Mouse (Mus musculus): ENCODE results near the gene 2900011O08Rik. TPM values are rescaled to one million over a fixed set of nuclear protein-coding genes. Genes with fewer than 3 reads are reported as not detected.

Gene 2900011O08Rik
- total RNA-seq (2014; rRNA removed) (169 TPM in 2 replicates), polyA plus RNA-seq (2015; fragmentation: Nextera tagmentation; extraction: Ambion mirVana) (222 and 234 TPM in 2 replicates)

- no peak for TF ChIP-seq CTCF (IDR thresholded peaks at IDR 0.05)
- peak within 1 kb of the TSS; percentile 93 for H3K27ac ChIP-seq (ENCODE audit: low read depth, low read length)
- under 1% methylated on average over 31 of the region's 31 CpGs for WGBS
- peak; percentile 74 for DNase-seq (ENCODE audit: low spot score)
- no peaks in the 10 kb centered on the region for H3K9me3 ChIP-seq (ENCODE audit: low read length)
- peak within 1 kb of the TSS; percentile 80 for H3K9ac ChIP-seq (replicated peaks; ENCODE audit: low read length, poor library complexity, severe bottlenecking)
- H3K4me2 ChIP-seq (ENCODE audit: low read depth, low read length, poor library complexity, severe bottlenecking): peak within 1 kb of the TSS; percentile 77
- H3K36me3 ChIP-seq (ENCODE audit: insufficient read depth, low read length): no peaks in the 10 kb centered on the region
- ATAC-seq (ENCODE audit: low FRiP score): peak; percentile 84
- H3K27me3 ChIP-seq (ENCODE audit: insufficient read depth, low read length): no peaks in the 10 kb centered on the region
- 0 out of 2 replicates have a peak, but pooled peaks cover 9% of the 10 kb centered on the region for H3K4me1 ChIP-seq (ENCODE audit: insufficient read depth, low read length)
- peak within 1 kb of the TSS; percentile 81 for H3K4me3 ChIP-seq (ENCODE audit: low read depth, low read length)
Observed at GRCm38 (mm10) chr16:13986574-13987478, at the start of gene 2900011O08Rik, which contains the start of gene Ifitm7. 2900011O08Rik (plus strand) TSS chr16:13986604. Ifitm7 (minus strand) TSS chr16:13986888.

GRCm38 (mm10) chr16:13940139-13940846 is 46.1 kb upstream of the 2900011O08Rik start:
- no peaks in the 10 kb centered on the region for H3K27me3 ChIP-seq (ENCODE audit: insufficient read depth, low read length)
- peak overlapping the region; percentile 77 for H3K27ac ChIP-seq (ENCODE audit: low read depth, low read length)
- DNase-seq (ENCODE audit: low spot score) (peak; percentile 89), ATAC-seq (ENCODE audit: low FRiP score) (peak; percentile 99)
- H3K9ac ChIP-seq (replicated peaks; ENCODE audit: low read length, poor library complexity, severe bottlenecking): peak overlapping the region; percentile 74
- H3K4me1 ChIP-seq (ENCODE audit: insufficient read depth, low read length): 0 out of 2 replicates have a peak, but pooled peaks cover 5% of the 10 kb centered on the region
- 4% methylated on average over 28 of the region's 28 CpGs for WGBS
- H3K4me3 ChIP-seq (ENCODE audit: low read depth, low read length): peak overlapping the region; percentile 79
- H3K4me2 ChIP-seq (ENCODE audit: low read depth, low read length, poor library complexity, severe bottlenecking): peak overlapping the region; percentile 95
- TF ChIP-seq CTCF (IDR thresholded peaks at IDR 0.05): no peak
- no peaks in the 10 kb centered on the region for H3K9me3 ChIP-seq (ENCODE audit: low read length)
- no peaks in the 10 kb centered on the region for H3K36me3 ChIP-seq (ENCODE audit: insufficient read depth, low read length)

GRCm38 (mm10) chr16:13940847-13941395 is 45.5 kb upstream of the 2900011O08Rik start:
- 0 out of 2 replicates have a peak, but pooled peaks cover 5% of the 10 kb centered on the region for H3K4me1 ChIP-seq (ENCODE audit: insufficient read depth, low read length)
- peak overlapping the region; percentile 79 for H3K4me3 ChIP-seq (ENCODE audit: low read depth, low read length)
- 3% methylated on average over 34 of the region's 34 CpGs for WGBS
- no peak for TF ChIP-seq CTCF (IDR thresholded peaks at IDR 0.05)
- H3K4me2 ChIP-seq (ENCODE audit: low read depth, low read length, poor library complexity, severe bottlenecking): peak overlapping the region; percentile 95
- no peaks in the 10 kb centered on the region for H3K36me3 ChIP-seq (ENCODE audit: insufficient read depth, low read length)
- H3K27ac ChIP-seq (ENCODE audit: low read depth, low read length): peak overlapping the region; percentile 77
- no peaks in the 10 kb centered on the region for H3K9me3 ChIP-seq (ENCODE audit: low read length)
- H3K27me3 ChIP-seq (ENCODE audit: insufficient read depth, low read length): no peaks in the 10 kb centered on the region
- DNase-seq (ENCODE audit: low spot score) (no peak), ATAC-seq (ENCODE audit: low FRiP score) (peak; percentile 87)
- peak overlapping the region; percentile 74 for H3K9ac ChIP-seq (replicated peaks; ENCODE audit: low read length, poor library complexity, severe bottlenecking)

GRCm38 (mm10) chr16:13944178-13944577 is 42.2 kb upstream of the 2900011O08Rik start:
- H3K27me3 ChIP-seq (ENCODE audit: insufficient read depth, low read length): no peaks in the 10 kb centered on the region
- no peak overlapping the region for H3K4me2 ChIP-seq (ENCODE audit: low read depth, low read length, poor library complexity, severe bottlenecking)
- DNase-seq (ENCODE audit: low spot score) (no peak), ATAC-seq (ENCODE audit: low FRiP score) (no peak)
- 77% methylated on average over 4 of the region's 4 CpGs for WGBS
- no peak overlapping the region for H3K27ac ChIP-seq (ENCODE audit: low read depth, low read length)
- peaks cover 6% of the 10 kb centered on the region; the same call in 1 of the 2 replicates for H3K36me3 ChIP-seq (ENCODE audit: insufficient read depth, low read length)
- H3K4me3 ChIP-seq (ENCODE audit: low read depth, low read length): no peak overlapping the region
- H3K9ac ChIP-seq (replicated peaks; ENCODE audit: low read length, poor library complexity, severe bottlenecking): no peak overlapping the region
- no peak for TF ChIP-seq CTCF (IDR thresholded peaks at IDR 0.05)
- H3K4me1 ChIP-seq (ENCODE audit: insufficient read depth, low read length): 0 out of 2 replicates have a peak, but pooled peaks cover 5% of the 10 kb centered on the region
- H3K9me3 ChIP-seq (ENCODE audit: low read length): no peaks in the 10 kb centered on the region

GRCm38 (mm10) chr16:13944752-13945151 is 41.7 kb upstream of the 2900011O08Rik start:
- H3K9me3 ChIP-seq (ENCODE audit: low read length): no peaks in the 10 kb centered on the region
- 0 out of 2 replicates have a peak, but pooled peaks cover 5% of the 10 kb centered on the region for H3K4me1 ChIP-seq (ENCODE audit: insufficient read depth, low read length)
- no peak overlapping the region for H3K9ac ChIP-seq (replicated peaks; ENCODE audit: low read length, poor library complexity, severe bottlenecking)
- no peaks in the 10 kb centered on the region for H3K27me3 ChIP-seq (ENCODE audit: insufficient read depth, low read length)
- H3K4me3 ChIP-seq (ENCODE audit: low read depth, low read length): no peak overlapping the region
- WGBS: 90% methylated on average over 5 of the region's 5 CpGs
- DNase-seq (ENCODE audit: low spot score) (no peak), ATAC-seq (ENCODE audit: low FRiP score) (no peak)
- no peak for TF ChIP-seq CTCF (IDR thresholded peaks at IDR 0.05)
- peaks cover 6% of the 10 kb centered on the region; the same call in 1 of the 2 replicates for H3K36me3 ChIP-seq (ENCODE audit: insufficient read depth, low read length)
- no peak overlapping the region for H3K27ac ChIP-seq (ENCODE audit: low read depth, low read length)
- H3K4me2 ChIP-seq (ENCODE audit: low read depth, low read length, poor library complexity, severe bottlenecking): no peak overlapping the region
